8 mouse cellular contexts compared by ENCODE assay signal in genomic region chr10:4265641-4266040, GRCm38 (mm10). TPM values are rescaled to one million over a fixed set of nuclear protein-coding genes. Genes with fewer than 3 reads are reported as not detected.
DNase-seq lines count a peak whose midpoint lies in the region; ATAC-seq and TF ChIP-seq lines count a peak whose summit lies in the region.

No protein-coding gene starts in this region.

- H3K36me3 ChIP-seq in E14TG2a.4 (ENCODE audit: insufficient read depth, low read length): peaks cover 16% of the 10 kb centered on the region
- no peaks in the 10 kb centered on the region for H3K36me3 ChIP-seq in embryonic facial prominence, embryonic 12.5 days
- no peaks in the 10 kb centered on the region for H3K36me3 ChIP-seq in heart, embryonic 12.5 days
- no peaks in the 10 kb centered on the region for H3K36me3 ChIP-seq in midbrain, embryonic 10.5 days
- no peaks in the 10 kb centered on the region for H3K36me3 ChIP-seq in stomach, postnatal 0 days (ENCODE audit: control insufficient read depth, insufficient read depth, low read length)

- DNase-seq in adrenal gland, adult 2 months: peak; percentile 33
- DNase-seq in layer of hippocampus, adult 9-11 months: peak; percentile 13
- DNase-seq in midbrain, embryonic 10.5 days (ENCODE audit: low spot score): peak; percentile 64
- DNase-seq in stomach, postnatal 0 days (ENCODE audit: low spot score): peak; percentile 21
- DNase-seq in natural killer cell, adult 2 months (ENCODE audit: low spot score in 2 of 2): no peak

- WGBS in embryonic facial prominence, embryonic 12.5 days: 4% methylated on average over 13 of the region's 13 CpGs
- 3% methylated on average over 13 of the region's 13 CpGs for WGBS in heart, embryonic 12.5 days
- whole genome bisulfite sequencing in midbrain, embryonic 10.5 days: 3% methylated on average over 13 of the region's 13 CpGs
- 18% methylated on average over 13 of the region's 13 CpGs for WGBS in stomach, postnatal 0 days

- peak overlapping the region; percentile 72 for H3K4me2 ChIP-seq in embryonic facial prominence, embryonic 12.5 days (replicated peaks)
- H3K4me2 ChIP-seq in heart, embryonic 12.5 days: peak overlapping the region; percentile 96
- H3K4me2 ChIP-seq in stomach, postnatal 0 days (replicated peaks; ENCODE audit: low read depth): peak overlapping the region; percentile 91

- H3K4me3 ChIP-seq in E14TG2a.4 (replicated peaks; ENCODE audit: low read length): peak overlapping the region; percentile 94
- peak overlapping the region; percentile 66 for H3K4me3 ChIP-seq in embryonic facial prominence, embryonic 12.5 days
- peak overlapping the region; percentile 89 for H3K4me3 ChIP-seq in heart, embryonic 12.5 days
- H3K4me3 ChIP-seq in midbrain, embryonic 10.5 days: peak overlapping the region; percentile 83
- H3K4me3 ChIP-seq in stomach, postnatal 0 days (ENCODE audit: low read depth, low read length): peak overlapping the region; percentile 70

- H3K4me1 ChIP-seq in E14TG2a.4 (replicated peaks; ENCODE audit: low read depth, low read length): peaks cover 71% of the 10 kb centered on the region
- H3K4me1 ChIP-seq in embryonic facial prominence, embryonic 12.5 days: peaks cover 6% of the 10 kb centered on the region; the same call in 1 of the 2 replicates
- peaks cover 7% of the 10 kb centered on the region for H3K4me1 ChIP-seq in heart, embryonic 12.5 days (replicated peaks)
- peaks cover 19% of the 10 kb centered on the region for H3K4me1 ChIP-seq in midbrain, embryonic 10.5 days
- no peaks in the 10 kb centered on the region for H3K4me1 ChIP-seq in stomach, postnatal 0 days (replicated peaks; ENCODE audit: control insufficient read depth, insufficient read depth)

- H3K27me3 ChIP-seq in E14TG2a.4 (ENCODE audit: insufficient read depth, low read length): no peaks in the 10 kb centered on the region
- H3K27me3 ChIP-seq in embryonic facial prominence, embryonic 12.5 days: no peaks in the 10 kb centered on the region; the same call in 1 of the 2 replicates
- no peaks in the 10 kb centered on the region for H3K27me3 ChIP-seq in heart, embryonic 12.5 days (replicated peaks)
- peaks cover 34% of the 10 kb centered on the region for H3K27me3 ChIP-seq in midbrain, embryonic 10.5 days (ENCODE audit: low read depth, poor library complexity, severe bottlenecking)
- no peaks in the 10 kb centered on the region for H3K27me3 ChIP-seq in stomach, postnatal 0 days (ENCODE audit: control insufficient read depth, insufficient read depth, low read length)

- no peaks in the 10 kb centered on the region for H3K9me3 ChIP-seq in E14TG2a.4 (ENCODE audit: low read length)
- no peaks in the 10 kb centered on the region for H3K9me3 ChIP-seq in embryonic facial prominence, embryonic 12.5 days
- no peaks in the 10 kb centered on the region for H3K9me3 ChIP-seq in heart, embryonic 12.5 days (replicated peaks)
- H3K9me3 ChIP-seq in midbrain, embryonic 10.5 days (replicated peaks): no peaks in the 10 kb centered on the region
- no peaks in the 10 kb centered on the region for H3K9me3 ChIP-seq in stomach, postnatal 0 days (ENCODE audit: control insufficient read depth, low read length)

- no peak for TF ChIP-seq EP300 in stomach, postnatal 0 days (optimal IDR thresholded peaks at IDR 0.05)

- TF ChIP-seq CTCF in E14TG2a.4 (conservative IDR thresholded peaks at IDR 0.05; ENCODE audit: low read length): no peak
- no peak for TF ChIP-seq CTCF in stomach, postnatal 0 days (IDR thresholded peaks at IDR 0.05; ENCODE audit: low read depth)

- peak overlapping the region; percentile 67; the same call in 1 of the 2 replicates for H3K9ac ChIP-seq in embryonic facial prominence, embryonic 12.5 days
- peak overlapping the region; percentile 77 for H3K9ac ChIP-seq in heart, embryonic 12.5 days
- peak overlapping the region; percentile 72 for H3K9ac ChIP-seq in stomach, postnatal 0 days (ENCODE audit: low read length)

- no peak overlapping the region for H3K27ac ChIP-seq in embryonic facial prominence, embryonic 12.5 days
- H3K27ac ChIP-seq in heart, embryonic 12.5 days (ENCODE audit: poor library complexity, severe bottlenecking): no peak overlapping the region
- peak overlapping the region; percentile 90 for H3K27ac ChIP-seq in midbrain, embryonic 10.5 days (replicated peaks)
- peak overlapping the region; percentile 53 for H3K27ac ChIP-seq in stomach, postnatal 0 days (replicated peaks)

- no peak for ATAC-seq in embryonic facial prominence, embryonic 12.5 days (ENCODE audit: insufficient number of reproducible peaks, insufficient read depth, low FRiP score, low TSS enrichment)
- ATAC-seq in heart, embryonic 12.5 days (ENCODE audit: insufficient number of reproducible peaks, low FRiP score): 0 out of 2 replicates have a peak, but pooled peaks have one; percentile 67
- peak; percentile 65 for ATAC-seq in stomach, postnatal 0 days (ENCODE audit: low FRiP score, low TSS enrichment)

RNA-seq across cellular contexts. Expression of gene Akap12, which starts 0.5 kb away (rescaled TPM):
- total RNA-seq in adrenal gland, adult 2 months (2021): 10 to 100 TPM; 17.1 to 21.8 TPM
- polyA plus RNA-seq in adrenal gland, adult 2 months (2012; rRNA removed): 1.6 and 1.9 TPM in 2 replicates
- 34.5 and 37.5 TPM in 2 replicates for polyA plus RNA-seq in embryonic facial prominence, embryonic 12.5 days (2016; fragmentation: Nextera tagmentation; extraction: Ambion mirVana)
- 52.6 and 54.2 TPM in 2 replicates for polyA plus RNA-seq in heart, embryonic 12.5 days (2016; fragmentation: Nextera tagmentation; extraction: Ambion mirVana)
- 30.9 and 40.7 TPM in 2 replicates for polyA plus RNA-seq in midbrain, embryonic 10.5 days (2016; fragmentation: Nextera tagmentation; extraction: Ambion mirVana)
- 23.1 and 25.5 TPM in 2 replicates for polyA plus RNA-seq in stomach, postnatal 0 days (2015; fragmentation: Nextera tagmentation; extraction: Ambion mirVana)

Comparison
In these comparisons a context has a peak if more than half of its experiments do, and no peak if none do; other contexts are left out.
1. DNase-seq: peak in adrenal gland, adult 2 months (single experiment), layer of hippocampus, adult 9-11 months (single experiment), midbrain, embryonic 10.5 days (single experiment) and stomach, postnatal 0 days (single experiment); none in natural killer cell, adult 2 months (0 of 2).
2. H3K27ac ChIP-seq: peak in midbrain, embryonic 10.5 days (single experiment) and stomach, postnatal 0 days (single experiment); none in embryonic facial prominence, embryonic 12.5 days (single experiment) and heart, embryonic 12.5 days (single experiment).
3. Peak in every context shown above with its lines, with median percentiles within 50 percentile points of each other: H3K4me3 ChIP-seq, H3K4me2 ChIP-seq and H3K9ac ChIP-seq.